Mouse (Mus musculus) liver, adult 2 months (tissue): ENCODE results near the gene Arl3. TPM values are rescaled to one million over a fixed set of nuclear protein-coding genes. Genes with fewer than 3 reads are reported as not detected.

ENCODE experiments used
- DNase-seq: peaks from one replicate; pipeline ENCODE4 v3.0.0-alpha.2; 2011; ENCODE audit warnings: low read depth, low spot score; ENCODE audit errors: extremely low read depth
- H3K27ac ChIP-seq: fragments of 200-500 bp; replicated peaks from 2 replicates; pipeline ENCODE4 v1.5.1; 2012; ENCODE audit warnings: low read depth, mild to moderate bottlenecking, control low read depth, inconsistent platforms, low read length; ENCODE audit not compliant: insufficient read depth
- H3K27me3 ChIP-seq: fragments of 200-500 bp; 2 replicates; pipeline ENCODE4 v1.6.1; 2012; ENCODE audit warnings: mild to moderate bottlenecking, moderate library complexity, low read length, inconsistent platforms; ENCODE audit not compliant: control insufficient read depth, insufficient read depth
- H3K36me3 ChIP-seq: fragments of 200-500 bp; 2 replicates; pipeline ENCODE4 v1.6.1; 2012; ENCODE audit warnings: low read length, inconsistent platforms; ENCODE audit not compliant: control insufficient read depth, insufficient read depth
- H3K4me1 ChIP-seq: fragments of 200-500 bp; 2 replicates; pipeline ENCODE4 v1.6.1; 2011; ENCODE audit warnings: low read length; ENCODE audit not compliant: control insufficient read depth, insufficient read depth
- H3K4me3 ChIP-seq: fragments of 200-500 bp; 2 replicates; pipeline ENCODE4 v1.5.1; 2011; ENCODE audit warnings: low read depth, mild to moderate bottlenecking, control low read depth, low read length, moderate library complexity; ENCODE audit not compliant: insufficient read depth
- H3K79me2 ChIP-seq: fragments of 200-500 bp; 2 replicates; pipeline ENCODE4 v1.6.1; 2012; ENCODE audit warnings: inconsistent platforms, mild to moderate bottlenecking, low read length, moderate library complexity; ENCODE audit not compliant: control insufficient read depth, insufficient read depth
- H3K9ac ChIP-seq: fragments of 200-500 bp; 2 replicates; pipeline ENCODE4 v1.6.1; 2012; ENCODE audit warnings: low read depth, mild to moderate bottlenecking, control low read depth, inconsistent platforms, low read length
- CTCF ChIP-seq: fragments of 200-500 bp; IDR thresholded peaks from 2 replicates; pipeline ENCODE4 v1.5.1; 2011; ENCODE audit warnings: low read depth, low read length, control low read depth
- POLR2A ChIP-seq: fragments of 200-500 bp; IDR thresholded peaks from 2 replicates; pipeline ENCODE4 v1.6.1; 2011; ENCODE audit warnings: low read length, control low read depth; ENCODE audit not compliant: insufficient read depth; ENCODE audit errors: extremely low read depth
- WGBS: fragments of 180-500 bp; shearing (Covaris S2); methylation state at CpG from one replicate; pipeline ENCODE4 v1.1.7; 2018; 5-methylcytosine and 5-hydroxymethylcytosine counted together
- polyA plus RNA-seq: library from polyadenylated mRNA; depleted of rRNA; stranded (reverse); fragments of >200 nt; gene quantifications from 2 replicates; pipeline ENCODE4 v1.2.3, GENCODE M21; 2012
- total RNA-seq: library from RNA; depleted of rRNA; stranded (reverse); fragments of >200 nt; gene quantifications from 2 replicates; pipeline ENCODE4 v1.2.3, GENCODE M21; 2014

Gene Arl3
- total and polyA plus RNA-seq, 2 experiments = 8.7 to 25.1 TPM

GRCm38 (mm10) chr19:46553541-46553955 is 19.4 kb downstream of the Arl3 start:
- Histone ChIP-seq H3K36me3 (no peaks in the 10 kb centered on the region; the same call in 1 of the 2 replicates), H3K27me3 (no peaks in the 10 kb centered on the region), H3K9ac (no peak overlapping the region), H3K4me1 (no peaks in the 10 kb centered on the region), H3K4me3 (no peak overlapping the region), H3K27ac (no peak overlapping the region), H3K79me2 (no peaks in the 10 kb centered on the region)
- TF ChIP-seq CTCF (no peak), POLR2A (no peak)
- DNase-seq = no peak
- WGBS = 50% methylated on average over 11 of the region's 11 CpGs

GRCm38 (mm10) chr19:46552496-46552895 is 20.5 kb downstream of the Arl3 start:
- Histone ChIP-seq H3K27me3 (no peaks in the 10 kb centered on the region), H3K36me3 (no peaks in the 10 kb centered on the region; the same call in 1 of the 2 replicates), H3K79me2 (no peaks in the 10 kb centered on the region), H3K4me3 (no peak overlapping the region), H3K4me1 (no peaks in the 10 kb centered on the region), H3K9ac (no peak overlapping the region), H3K27ac (no peak overlapping the region)
- 94% methylated on average over 4 of the region's 4 CpGs for WGBS
- TF ChIP-seq POLR2A (no peak), CTCF (no peak)
- DNase-seq = no peak

- Histone ChIP-seq H3K36me3 (no peaks in the 10 kb centered on the region), H3K9ac (no peak overlapping the region), H3K27me3 (no peaks in the 10 kb centered on the region), H3K4me1 (no peaks in the 10 kb centered on the region), H3K4me3 (no peak overlapping the region), H3K79me2 (no peaks in the 10 kb centered on the region), H3K27ac (no peak overlapping the region)
- DNase-seq = no peak
- WGBS = 91% methylated on average over 4 of the region's 4 CpGs
- TF ChIP-seq POLR2A (no peak), CTCF (no peak)
Measured at GRCm38 (mm10) chr19:46550385-46550784, 22.6 kb downstream of the Arl3 start.

GRCm38 (mm10) chr19:46548110-46548509 is 24.9 kb downstream of the Arl3 start:
- TF ChIP-seq POLR2A (no peak), CTCF (no peak)
- Histone ChIP-seq H3K27me3 (no peaks in the 10 kb centered on the region), H3K4me3 (no peak overlapping the region), H3K9ac (no peak overlapping the region), H3K79me2 (no peaks in the 10 kb centered on the region), H3K36me3 (peaks cover 1% of the 10 kb centered on the region; the same call in 1 of the 2 replicates), H3K27ac (no peak overlapping the region), H3K4me1 (no peaks in the 10 kb centered on the region)
- 94% methylated on average over 10 of the region's 10 CpGs for WGBS
- DNase-seq = no peak

- Histone ChIP-seq H3K36me3 (peaks cover 2% of the 10 kb centered on the region; the same call in 1 of the 2 replicates), H3K4me1 (no peaks in the 10 kb centered on the region), H3K4me3 (no peak overlapping the region), H3K79me2 (no peaks in the 10 kb centered on the region), H3K9ac (no peak overlapping the region), H3K27me3 (no peaks in the 10 kb centered on the region), H3K27ac (no peak overlapping the region)
- no peak for DNase-seq
- 84% methylated on average over 6 of the region's 6 CpGs for WGBS
- TF ChIP-seq CTCF (no peak), POLR2A (no peak)
Measured at GRCm38 (mm10) chr19:46547565-46547964, 25.4 kb downstream of the Arl3 start.

GRCm38 (mm10) chr19:46542750-46543149 is 30.2 kb downstream of the Arl3 start:
- Histone ChIP-seq H3K79me2 (no peaks in the 10 kb centered on the region), H3K27me3 (no peaks in the 10 kb centered on the region), H3K27ac (no peak overlapping the region), H3K9ac (no peak overlapping the region), H3K4me1 (no peaks in the 10 kb centered on the region), H3K4me3 (no peak overlapping the region), H3K36me3 (peaks cover 4% of the 10 kb centered on the region; the same call in 1 of the 2 replicates)
- WGBS = 52% methylated on average over 8 of the region's 8 CpGs
- TF ChIP-seq CTCF (no peak), POLR2A (no peak)
- DNase-seq = no peak
